Mouse (Mus musculus): ENCODE measurements around the gene Sbf1.
A peak's percentile ranks its signal among the peaks of the same experiment; 100 is the strongest.

Gene Sbf1

DNA sequence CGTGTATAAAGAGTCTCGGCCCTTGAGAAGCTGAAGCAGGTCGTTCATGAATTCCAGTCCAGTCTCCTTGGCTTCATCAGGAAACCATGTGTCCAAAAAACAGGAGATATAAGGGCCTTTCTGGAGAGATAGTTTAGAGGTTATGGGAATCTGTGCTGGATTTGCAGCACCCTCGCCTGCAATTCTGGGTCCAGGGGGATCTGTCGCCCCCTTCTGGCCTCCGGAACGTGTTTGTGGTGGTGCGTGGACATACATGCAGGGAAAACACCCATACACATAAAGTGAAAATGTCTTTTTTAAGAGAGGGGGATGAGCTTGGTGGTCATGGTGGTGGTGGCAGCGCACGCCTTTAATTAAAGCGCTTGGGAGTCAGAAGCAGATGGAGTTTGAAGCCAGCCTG is 1.0 kb upstream of the Sbf1 start:
- DNase-seq (ENCODE audit: low spot score): no peak

GRCm38 (mm10) chr15:89314511-89315189 is 461 bp downstream of the Sbf1 start:
- DNase-seq (ENCODE audit: low spot score): no peak

DNA sequence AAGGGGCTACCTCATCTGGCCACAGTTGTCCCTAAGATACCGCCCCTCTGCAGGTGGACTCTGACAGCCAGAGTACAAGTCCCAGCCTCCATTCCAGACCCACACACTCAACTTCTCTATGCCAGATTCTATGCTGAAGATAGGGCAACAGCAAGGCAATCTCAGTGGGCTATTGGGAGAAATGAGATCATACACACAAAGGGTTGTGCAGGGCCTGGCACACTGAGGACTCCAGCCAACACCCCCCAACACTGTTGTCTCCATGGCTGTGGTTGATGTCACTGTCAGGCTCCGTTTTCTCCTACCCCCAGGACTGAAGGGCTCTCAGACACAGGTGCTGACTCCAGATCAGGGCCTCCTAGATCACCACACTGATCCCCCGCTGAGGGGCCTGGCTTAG is 1.0 kb downstream of the Sbf1 start:
- no peak for DNase-seq (ENCODE audit: low spot score)

DNA sequence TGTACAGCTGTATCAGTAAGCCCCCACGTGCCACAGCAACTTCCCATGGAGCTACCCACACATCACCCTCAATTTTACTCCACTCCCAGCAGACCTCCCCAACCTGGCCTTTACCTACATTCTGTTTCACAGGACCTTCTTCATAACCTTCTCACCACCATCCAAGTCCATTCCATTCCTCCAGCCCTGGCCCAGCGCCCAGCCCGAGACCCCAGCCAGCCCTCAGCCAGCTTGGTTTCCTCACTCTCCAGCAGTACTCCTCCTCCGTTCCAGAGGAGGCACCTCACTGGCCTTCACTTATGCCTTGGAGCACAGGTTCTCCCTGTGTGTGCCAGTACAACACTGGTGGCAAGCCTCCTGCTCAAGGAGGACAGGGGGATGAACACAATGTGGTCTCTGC is 1.8 kb downstream of the Sbf1 start:
- DNase-seq (ENCODE audit: low spot score): no peak

- no peak for DNase-seq (ENCODE audit: low spot score)
These were observed 5.1 kb downstream of the Sbf1 start for GRCm38 (mm10) chr15:89309962-89310498.

GRCm38 (mm10) chr15:89308406-89309139 is 6.5 kb downstream of the Sbf1 start:
- DNase-seq (ENCODE audit: low spot score): no peak

DNA sequence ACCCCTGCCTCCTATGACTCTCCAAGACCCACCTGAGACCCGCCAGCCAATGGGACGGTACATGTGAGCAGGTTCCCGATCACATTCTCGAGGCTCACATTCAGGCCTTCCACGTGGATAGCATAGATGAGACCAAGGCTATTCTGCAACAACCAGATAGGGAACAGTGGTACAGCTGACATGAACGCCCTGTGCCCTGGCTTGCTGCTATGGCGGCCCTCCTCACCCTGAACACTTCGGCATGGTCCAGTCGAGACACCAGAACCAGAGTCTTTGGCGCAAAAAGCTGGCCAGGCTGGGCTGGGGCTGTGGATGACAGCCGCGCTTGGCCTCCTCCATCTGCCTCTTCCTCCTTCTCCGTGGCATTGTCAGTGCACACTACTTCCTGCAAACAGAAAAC is 7.7 kb downstream of the Sbf1 start:
- no peak for DNase-seq (ENCODE audit: low spot score)

GRCm38 (mm10) chr15:89305966-89306365 is 9.1 kb downstream of the Sbf1 start:
- DNase-seq (ENCODE audit: low spot score): no peak

- no peak for DNase-seq (ENCODE audit: low spot score)
These were observed 14.5 kb downstream of the Sbf1 start for GRCm38 (mm10) chr15:89300600-89300999.

GRCm38 (mm10) chr15:89300180-89300579 is 14.9 kb downstream of the Sbf1 start:
- no peak for DNase-seq (ENCODE audit: low spot score)

DNA sequence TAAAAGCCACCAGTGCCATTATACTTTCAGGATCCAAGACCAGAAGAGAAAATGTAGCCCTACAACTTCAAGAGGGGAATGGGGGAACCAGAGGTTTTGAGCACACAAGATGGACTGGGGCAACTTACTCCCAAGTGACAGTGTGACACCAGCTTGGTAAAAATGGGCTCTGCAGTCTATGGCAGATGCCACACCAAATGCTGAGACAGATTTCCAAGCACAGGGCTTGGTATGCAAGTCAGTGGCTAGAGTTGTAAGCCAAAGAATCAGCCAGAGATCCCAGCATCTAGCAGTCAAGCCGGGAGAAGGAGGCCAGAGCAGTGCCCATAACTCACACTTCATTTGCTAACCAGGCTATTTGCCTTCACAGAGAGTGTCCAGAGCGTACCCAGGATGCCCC is 17.4 kb downstream of the Sbf1 start:
- no peak for DNase-seq (ENCODE audit: low spot score)

DNA sequence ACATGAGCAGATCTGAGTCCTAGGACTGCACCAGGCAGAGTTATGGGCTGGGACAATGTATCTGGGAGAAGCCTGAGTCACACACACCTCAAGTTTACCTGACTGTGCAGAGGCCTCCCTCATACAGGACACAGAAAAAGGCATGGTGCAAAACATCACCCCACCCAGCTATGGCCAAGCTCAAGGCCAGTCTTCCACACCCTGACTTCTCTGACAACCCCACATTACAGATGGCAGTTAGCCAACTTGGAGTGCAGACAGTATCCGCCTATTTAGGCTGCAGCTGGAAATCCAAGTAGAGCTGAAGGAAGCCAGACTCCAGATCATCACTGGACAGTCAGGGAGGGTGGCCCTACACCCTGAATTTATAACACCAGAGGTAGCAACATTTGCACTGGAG is 18.6 kb downstream of the Sbf1 start:
- peak; percentile 29 for DNase-seq (ENCODE audit: low spot score)

GRCm38 (mm10) chr15:89295580-89296165 is 19.4 kb downstream of the Sbf1 start:
- DNase-seq (ENCODE audit: low spot score): no peak

- DNase-seq (ENCODE audit: low spot score): no peak
These were observed 21.3 kb downstream of the Sbf1 start for GRCm38 (mm10) chr15:89293778-89294177.

DNA sequence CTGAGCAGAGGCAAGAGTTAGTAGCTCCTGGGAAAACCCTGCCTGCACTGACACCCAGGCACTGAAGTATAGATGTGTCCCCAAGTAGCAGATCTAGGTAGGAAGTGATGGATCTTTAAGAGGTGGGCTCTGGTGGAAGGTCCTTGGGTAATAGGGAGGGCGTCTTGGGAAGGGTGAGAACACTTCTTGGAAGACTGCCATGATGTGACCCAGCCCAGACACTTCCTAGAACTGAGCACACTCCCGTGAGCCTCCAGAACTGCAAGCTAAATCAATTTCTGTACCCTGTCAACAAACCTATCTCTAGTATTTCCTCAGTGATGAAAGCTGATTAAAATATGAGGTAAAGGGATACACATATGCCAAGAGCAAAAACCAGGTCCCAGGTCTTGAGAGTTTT is 22.3 kb downstream of the Sbf1 start:
- DNase-seq (ENCODE audit: low spot score): no peak

DNA sequence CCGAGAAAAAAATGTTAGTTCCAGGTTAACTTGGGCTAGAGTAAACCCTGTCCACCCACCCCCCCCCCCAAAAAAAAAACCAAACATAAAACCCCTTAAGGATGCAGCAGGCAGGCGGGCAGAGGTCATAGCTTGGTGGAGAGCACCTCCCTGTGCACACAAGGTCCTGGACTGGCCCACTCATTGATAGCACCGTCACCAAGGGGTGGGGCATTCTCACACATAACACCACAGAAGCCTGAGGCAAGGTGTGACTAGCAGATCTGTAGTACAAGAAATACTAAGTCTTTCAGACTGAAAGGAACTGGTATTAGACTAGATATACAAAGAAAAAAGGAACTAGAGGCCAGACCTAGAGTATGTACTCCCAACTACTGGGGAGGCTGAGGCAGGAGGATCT is 23.6 kb downstream of the Sbf1 start:
- DNase-seq (ENCODE audit: low spot score): no peak

GRCm38 (mm10) chr15:89289455-89289854 is 25.7 kb downstream of the Sbf1 start:
- no peak for DNase-seq (ENCODE audit: low spot score)

GRCm38 (mm10) chr15:89288227-89288767 is 26.8 kb downstream of the Sbf1 start:
- no peak for DNase-seq (ENCODE audit: low spot score)

DNA sequence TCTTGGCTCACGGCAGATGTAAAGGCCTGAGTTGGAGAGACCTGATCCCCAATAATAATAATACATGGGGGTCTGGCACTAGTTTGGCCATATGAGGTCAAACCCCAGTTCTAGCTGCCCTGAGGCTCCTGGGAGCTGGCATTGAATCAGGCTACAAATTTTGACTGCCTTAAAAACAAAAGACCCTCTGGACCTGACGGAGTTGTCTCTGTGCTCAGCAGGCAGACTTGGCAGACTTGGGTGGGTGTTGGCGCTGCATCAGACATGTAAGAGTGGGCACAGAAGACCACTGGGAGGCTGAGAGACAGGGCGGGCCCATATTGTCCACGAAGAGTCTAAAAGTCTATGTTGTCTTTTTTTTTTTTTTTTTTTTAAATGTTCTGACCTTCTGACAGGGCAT is 28.5 kb downstream of the Sbf1 start:
- no peak for DNase-seq (ENCODE audit: low spot score)

GRCm38 (mm10) chr15:89286114-89286513 is 29.0 kb downstream of the Sbf1 start:
- no peak for DNase-seq (ENCODE audit: low spot score)

- no peak for DNase-seq (ENCODE audit: low spot score)
These were observed 29.6 kb downstream of the Sbf1 start for GRCm38 (mm10) chr15:89285478-89285877.

DNA sequence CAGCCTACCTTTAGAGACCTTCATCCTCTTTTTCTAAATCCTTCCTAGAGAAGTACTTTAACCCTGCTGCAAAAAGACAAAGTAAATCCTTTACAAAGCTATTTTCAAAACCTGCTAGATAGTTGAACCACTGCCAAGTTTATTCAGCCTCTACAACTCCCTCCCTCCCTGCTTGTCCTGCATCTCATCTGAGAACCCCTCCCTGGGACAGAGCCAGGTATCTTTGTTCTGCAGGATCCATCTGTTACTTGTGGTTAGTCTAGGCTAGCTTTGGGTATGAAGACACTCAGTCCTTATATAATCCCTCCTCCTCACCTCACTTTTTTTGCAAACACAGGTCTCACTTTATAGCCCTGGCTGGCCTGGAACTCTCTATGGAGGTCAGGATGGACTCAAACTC is 30.1 kb downstream of the Sbf1 start:
- DNase-seq (ENCODE audit: low spot score): no peak

DNA sequence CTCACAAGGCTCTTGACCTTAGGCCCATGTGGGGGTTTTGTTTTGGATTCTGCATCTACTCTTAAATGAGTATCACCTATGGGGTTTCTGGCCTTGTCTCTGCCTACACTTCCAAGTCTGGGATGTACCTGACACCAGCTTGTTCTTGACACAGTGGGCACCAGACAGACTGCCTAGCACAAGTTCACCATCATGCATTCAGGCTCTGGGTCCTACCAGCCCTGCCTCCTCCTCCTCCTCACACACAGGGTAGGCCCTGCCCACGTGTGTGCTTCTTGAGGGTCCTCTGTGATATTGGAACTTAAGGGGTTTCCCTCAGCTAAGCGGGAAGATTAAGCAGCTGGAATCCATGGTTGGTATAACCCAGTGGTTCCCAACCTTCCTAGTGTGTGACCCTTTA is 31.0 kb downstream of the Sbf1 start:
- DNase-seq (ENCODE audit: low spot score): no peak

Data from adipocyte (in vitro differentiated cells).